Mouse (Mus musculus): Measurements from ENCODE around the gene Scyl1. TPM values are rescaled to one million over a fixed set of nuclear protein-coding genes. Genes with fewer than 3 reads are reported as not detected.
A peak's percentile ranks its signal among the peaks of the same experiment; 100 is the strongest.

Gene Scyl1
- total RNA-seq, 1 experiment = 55.6 TPM

DNA sequence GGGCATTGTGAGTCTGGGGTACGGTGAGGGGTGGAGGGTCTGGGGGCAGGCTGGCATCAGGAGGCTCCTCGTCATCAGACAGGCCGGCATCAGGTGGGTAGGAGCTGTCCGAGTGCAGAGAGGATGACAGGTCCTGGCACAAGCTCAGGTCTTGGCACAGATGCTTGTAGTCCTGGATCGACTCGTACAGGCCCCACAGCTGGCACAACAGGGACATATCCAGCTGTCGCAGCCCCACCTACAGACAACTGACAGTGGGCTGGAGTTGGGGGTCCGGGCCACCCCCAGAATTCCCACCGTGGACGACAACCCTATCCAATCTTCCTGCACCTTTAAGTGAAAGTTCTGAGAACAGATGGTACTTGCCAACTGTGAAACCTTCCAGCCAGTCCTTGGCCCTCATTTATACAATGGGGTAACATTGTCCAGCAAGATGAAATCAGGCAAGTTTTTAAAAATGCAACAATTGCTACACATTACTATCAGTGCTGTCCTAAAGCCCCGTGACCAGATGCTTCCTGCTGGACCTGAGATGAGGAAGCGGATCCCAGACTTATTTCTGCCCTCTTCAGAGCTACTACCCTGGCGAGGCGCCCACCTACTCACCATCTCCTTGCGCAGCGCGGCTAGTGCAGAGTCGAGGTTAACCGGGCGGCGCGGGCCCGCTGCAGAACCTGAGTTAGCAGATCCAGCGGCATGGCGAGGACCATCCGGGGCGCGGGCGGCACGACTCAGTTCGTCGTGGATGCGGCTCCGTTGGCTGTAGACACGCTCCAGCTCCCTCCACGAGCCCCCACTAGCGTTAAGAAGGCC lies 42.4 kb downstream of the Scyl1 start:
- peak overlapping the region; percentile 68 to 87 for H3K4me3 ChIP-seq (ENCODE audit: insufficient read depth in 1 of 2, low read depth in 1 of 2, low read length in 2 of 2, poor library complexity in 1 of 2, severe bottlenecking in 1 of 2)
- in situ Hi-C loops (cut with MboI; ENCODE audit: low sequenced_read_pairs in 2 of 2, unreplicated experiment in 2 of 2) = no loop called here
- H3K4me1 ChIP-seq (ENCODE audit: control insufficient read depth in 2 of 2, insufficient read depth in 2 of 2, low read length in 2 of 2, poor library complexity in 1 of 2) = peaks cover 2 to 35% of the 10 kb centered on the region in 2 experiments; a peak in 2 of 4 replicates
- H3K9me3 ChIP-seq (ENCODE audit: control insufficient read depth, insufficient read depth, low read depth, low read length) = no peaks in the 10 kb centered on the region
- TF ChIP-seq HCFC1 (IDR thresholded peaks at IDR 0.05; ENCODE audit: borderline replicate concordance, insufficient read depth, low read length) = no peak
- no peak for TF ChIP-seq MAFK (IDR thresholded peaks at IDR 0.05; ENCODE audit: insufficient read depth, low read depth, low read length)
- no peak for TF ChIP-seq CHD2 (IDR thresholded peaks at IDR 0.05; ENCODE audit: low read depth, low read length)
- H3K27ac ChIP-seq (ENCODE audit: insufficient read depth, low read depth, low read length, poor library complexity, severe bottlenecking) = no peak overlapping the region
- peak overlapping the region; percentile 89 for H3K9ac ChIP-seq (ENCODE audit: insufficient read depth, low read depth, low read length, poor library complexity, severe bottlenecking)
- DNase-seq (ENCODE audit: low read depth, low spot score) = no peak
- peaks cover 8% of the 10 kb centered on the region for H3K36me3 ChIP-seq (ENCODE audit: control insufficient read depth, insufficient read depth, low read length, poor library complexity, severe bottlenecking)

- peak; percentile 69 for TF ChIP-seq ZC3H11A (IDR thresholded peaks at IDR 0.05; ENCODE audit: borderline replicate concordance, low read depth, low read length)
- peak; percentile 34; the same call in 1 of the 2 replicates for TF ChIP-seq HCFC1 (IDR thresholded peaks at IDR 0.05; ENCODE audit: borderline replicate concordance, insufficient read depth, low read length)
- TF ChIP-seq ZNF384 (IDR thresholded peaks at IDR 0.05; ENCODE audit: low read depth, low read length) = no peak
- no peak overlapping the region for H3K9ac ChIP-seq (ENCODE audit: insufficient read depth, low read depth, low read length, poor library complexity, severe bottlenecking)
- H3K9me3 ChIP-seq (ENCODE audit: control insufficient read depth, insufficient read depth, low read depth, low read length) = no peaks in the 10 kb centered on the region
- H3K4me1 ChIP-seq (ENCODE audit: control insufficient read depth in 2 of 2, insufficient read depth in 2 of 2, low read length in 2 of 2, poor library complexity in 1 of 2) = peaks cover 2 to 35% of the 10 kb centered on the region in 2 experiments; a peak in 2 of 4 replicates
- in situ Hi-C loops (cut with MboI; ENCODE audit: low sequenced_read_pairs in 2 of 2, unreplicated experiment in 2 of 2) = no loop called here
- no peak overlapping the region for H3K27ac ChIP-seq (ENCODE audit: insufficient read depth, low read depth, low read length, poor library complexity, severe bottlenecking)
- DNase-seq (ENCODE audit: low read depth, low spot score) = peak; percentile 76
- H3K36me3 ChIP-seq (ENCODE audit: control insufficient read depth, insufficient read depth, low read length, poor library complexity, severe bottlenecking) = peaks cover 8% of the 10 kb centered on the region
- peak overlapping the region in 1 of 2 experiments; percentile 46; a peak in 2 of 4 replicates for H3K4me3 ChIP-seq (ENCODE audit: insufficient read depth in 1 of 2, low read depth in 1 of 2, low read length in 2 of 2, poor library complexity in 1 of 2, severe bottlenecking in 1 of 2)
Observed at GRCm38 (mm10) chr19:5727701-5728100, 43.5 kb downstream of the Scyl1 start.

DNA sequence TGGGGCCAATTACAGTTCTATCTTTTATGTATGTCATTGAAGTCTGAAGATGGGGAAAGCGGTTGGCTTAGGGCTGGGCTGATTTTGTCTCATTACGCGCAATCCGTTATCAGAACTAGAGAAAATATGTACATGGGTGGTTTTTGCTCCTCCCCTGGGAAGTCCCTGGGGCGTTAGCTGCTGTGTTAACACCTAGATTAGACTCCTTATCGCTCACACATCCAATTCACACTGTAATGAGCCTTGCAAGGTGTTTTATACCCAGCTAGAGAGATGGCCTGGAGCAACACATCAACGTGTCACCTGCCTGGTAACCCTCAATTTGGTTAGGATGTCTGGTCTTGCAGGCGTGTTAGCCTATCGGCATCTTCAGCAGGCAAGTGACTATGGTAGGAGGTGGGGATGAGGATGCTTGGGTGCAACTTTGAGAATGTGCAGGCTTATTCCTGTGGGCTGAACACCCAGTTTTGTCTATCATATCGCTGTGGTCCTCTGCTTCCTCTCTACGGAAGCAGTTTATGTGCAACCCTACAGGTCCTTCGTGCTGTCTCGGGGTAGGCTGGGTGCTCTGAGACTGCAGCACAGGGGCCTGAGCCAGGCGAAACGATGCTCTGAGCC lies 44.1 kb downstream of the Scyl1 start:
- in situ Hi-C loops (cut with MboI; ENCODE audit: low sequenced_read_pairs in 2 of 2, unreplicated experiment in 2 of 2) = no loop called here
- Histone ChIP-seq H3K4me1 (ENCODE audit: control insufficient read depth in 2 of 2, insufficient read depth in 2 of 2, low read length in 2 of 2, poor library complexity in 1 of 2) (peaks cover 2 to 32% of the 10 kb centered on the region in 2 experiments; a peak in 2 of 4 replicates), H3K9ac (ENCODE audit: insufficient read depth, low read depth, low read length, poor library complexity, severe bottlenecking) (no peak overlapping the region), H3K9me3 (ENCODE audit: control insufficient read depth, insufficient read depth, low read depth, low read length) (no peaks in the 10 kb centered on the region), H3K36me3 (ENCODE audit: control insufficient read depth, insufficient read depth, low read length, poor library complexity, severe bottlenecking) (peaks cover 8% of the 10 kb centered on the region), H3K4me3 (ENCODE audit: insufficient read depth in 1 of 2, low read depth in 1 of 2, low read length in 2 of 2, poor library complexity in 1 of 2, severe bottlenecking in 1 of 2) (no peak overlapping the region; a peak in 1 of 4 replicates), H3K27ac (ENCODE audit: insufficient read depth, low read depth, low read length, poor library complexity, severe bottlenecking) (no peak overlapping the region)
- DNase-seq (ENCODE audit: low read depth, low spot score) = no peak
- TF ChIP-seq CHD2 (IDR thresholded peaks at IDR 0.05; ENCODE audit: low read depth, low read length) (no peak), HCFC1 (IDR thresholded peaks at IDR 0.05; ENCODE audit: borderline replicate concordance, insufficient read depth, low read length) (no peak), ZC3H11A (IDR thresholded peaks at IDR 0.05; ENCODE audit: borderline replicate concordance, low read depth, low read length) (no peak), ZNF384 (IDR thresholded peaks at IDR 0.05; ENCODE audit: low read depth, low read length) (no peak)

DNA sequence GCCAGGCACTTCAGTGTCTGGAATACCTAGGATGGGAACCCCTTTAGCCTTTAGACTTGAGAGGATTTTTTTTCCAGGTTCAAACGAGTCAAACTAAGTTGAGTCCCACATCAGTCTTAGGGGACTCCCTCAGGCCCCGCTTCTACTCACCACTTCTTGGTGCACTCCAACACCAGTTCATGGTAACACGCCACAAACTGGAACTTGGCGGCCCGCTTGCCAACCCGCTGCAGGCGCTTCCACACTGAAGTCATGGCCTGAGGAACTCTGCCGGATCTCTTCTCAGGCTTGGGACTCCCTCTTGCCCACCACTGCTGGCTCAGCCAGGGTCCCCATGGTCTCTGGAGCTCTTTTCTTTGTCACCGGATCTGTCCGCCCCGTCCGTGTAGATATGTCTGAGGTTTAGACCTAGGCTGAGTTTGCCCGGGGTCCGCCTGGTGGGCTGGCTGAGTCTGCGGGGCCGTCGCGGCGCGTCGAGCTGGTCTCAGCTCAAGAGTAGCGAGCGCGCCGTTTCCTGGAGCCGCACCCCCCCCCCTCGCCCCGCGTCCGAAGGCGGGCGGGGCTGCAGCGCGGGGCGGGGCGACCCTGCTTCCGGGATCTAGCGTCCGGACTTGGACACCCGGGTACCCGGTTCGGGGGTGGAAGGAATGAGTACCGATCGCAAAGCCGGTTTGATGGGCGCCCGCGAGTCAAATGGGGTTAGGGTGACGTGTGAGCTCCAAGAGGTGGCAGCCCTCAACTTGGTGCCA lies 45.3 kb downstream of the Scyl1 start, which contains the start of gene Ehbp1l1:
TSS of gene Ehbp1l1 (minus strand) at position 551 of the 749 bp plus-strand sequence.
- H3K27ac ChIP-seq (ENCODE audit: insufficient read depth, low read depth, low read length, poor library complexity, severe bottlenecking) = no peak within 1 kb of the TSS
- TF ChIP-seq CHD2 (IDR thresholded peaks at IDR 0.05; ENCODE audit: low read depth, low read length) = no peak
- DNase-seq (ENCODE audit: low read depth, low spot score) = no peak
- in situ Hi-C loops (cut with MboI; ENCODE audit: low sequenced_read_pairs in 2 of 2, unreplicated experiment in 2 of 2) = no loop called here
- H3K36me3 ChIP-seq (ENCODE audit: control insufficient read depth, insufficient read depth, low read length, poor library complexity, severe bottlenecking) = peaks cover 11% of the 10 kb centered on the region
- peak within 1 kb of the TSS; percentile 61 to 62 for H3K4me3 ChIP-seq (ENCODE audit: insufficient read depth in 1 of 2, low read depth in 1 of 2, low read length in 2 of 2, poor library complexity in 1 of 2, severe bottlenecking in 1 of 2)
- no peaks in the 10 kb centered on the region for H3K9me3 ChIP-seq (ENCODE audit: control insufficient read depth, insufficient read depth, low read depth, low read length)
- peak within 1 kb of the TSS; percentile 70 for H3K9ac ChIP-seq (ENCODE audit: insufficient read depth, low read depth, low read length, poor library complexity, severe bottlenecking)
- peaks cover 2 to 33% of the 10 kb centered on the region in 2 experiments; a peak in 2 of 4 replicates for H3K4me1 ChIP-seq (ENCODE audit: control insufficient read depth in 2 of 2, insufficient read depth in 2 of 2, low read length in 2 of 2, poor library complexity in 1 of 2)

Data from ES-E14 (cell line).